Mouse (Mus musculus): ENCODE measurements around the gene Dcps.

DNA sequence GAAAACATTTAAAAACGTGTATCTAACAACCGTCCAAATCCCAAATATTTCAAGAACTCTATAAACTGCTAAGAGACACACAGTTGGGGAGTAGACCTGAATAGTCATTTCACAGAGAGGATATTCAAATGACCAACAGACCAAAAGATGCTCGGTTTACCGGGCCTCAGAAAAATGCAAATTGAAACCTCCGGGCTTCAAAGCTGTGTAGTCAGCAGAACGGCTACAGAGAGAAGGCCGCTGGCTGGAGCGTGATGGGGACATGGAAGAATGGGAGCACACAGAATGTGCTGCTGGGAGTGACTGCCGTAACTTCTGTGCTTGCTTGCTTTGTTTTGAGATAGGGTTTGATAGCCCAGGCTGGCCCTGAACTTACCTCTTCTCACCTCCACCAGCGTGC, 22.5 kb upstream of the Dcps start:
- TF ChIP-seq CTCF (IDR thresholded peaks at IDR 0.05; ENCODE audit: low read depth), result no peak
- no peak for TF ChIP-seq EP300 (optimal IDR thresholded peaks at IDR 0.05)

Data from stomach, postnatal 0 days (tissue).